Mouse (Mus musculus) midbrain, embryonic 12.5 days (tissue): Measurements from ENCODE around the gene Lrrc3b. TPM values are rescaled to one million over a fixed set of nuclear protein-coding genes. Genes with fewer than 3 reads are reported as not detected.

Experiments
- ATAC-seq: fragments of 200-750 bp; cut with Nextera tagmentation; 2 replicates; pipeline ENCODE4 v1.8.0; 2017; ENCODE audit warnings: low read depth, moderate TSS enrichment, moderate library complexity; ENCODE audit not compliant: low FRiP score
- H3K27ac ChIP-seq: fragments of 300-500 bp; sonication (generic); replicated peaks from 2 replicates; pipeline ENCODE4 v1.5.1; 2016; ENCODE audit warnings: mild to moderate bottlenecking
- H3K27me3 ChIP-seq: fragments of 300-500 bp; sonication (generic); 2 replicates; pipeline ENCODE4 v1.6.1; 2016; ENCODE audit warnings: mild to moderate bottlenecking
- H3K36me3 ChIP-seq: fragments of 300-500 bp; sonication (generic); 2 replicates; pipeline ENCODE4 v1.6.1; 2016
- H3K4me1 ChIP-seq: fragments of 300-500 bp; sonication (generic); 2 replicates; pipeline ENCODE4 v1.6.1; 2016
- H3K4me2 ChIP-seq: fragments of 300-500 bp; sonication (generic); replicated peaks from 2 replicates; pipeline ENCODE4 v1.6.1; 2016; ENCODE audit warnings: mild to moderate bottlenecking, moderate library complexity
- H3K4me3 ChIP-seq: fragments of 300-500 bp; sonication (generic); 2 replicates; pipeline ENCODE4 v1.5.1; 2016; ENCODE audit warnings: mild to moderate bottlenecking
- H3K9ac ChIP-seq: fragments of 300-500 bp; sonication (generic); replicated peaks from 2 replicates; pipeline ENCODE4 v1.6.1; 2016; ENCODE audit warnings: mild to moderate bottlenecking, moderate library complexity
- H3K9me3 ChIP-seq: fragments of 300-500 bp; sonication (generic); 2 replicates; pipeline ENCODE4 v1.6.1; 2016; ENCODE audit warnings: mild to moderate bottlenecking
- WGBS: fragments of 180-500 bp; shearing (Covaris S2); methylation state at CpG from one replicate; pipeline ENCODE4 v1.1.7; 2016; 5-methylcytosine and 5-hydroxymethylcytosine counted together
- polyA plus RNA-seq: library from polyadenylated mRNA; unstranded; fragments of >200 nt; fragmentation: Nextera tagmentation; extraction: Ambion mirVana; gene quantifications from 2 replicates; pipeline ENCODE4 v1.2.1, GENCODE M21; 2016

Lrrc3b gene
- polyA plus RNA-seq, 1 experiment from 2014 or later = 1.5 TPM

GRCm38 (mm10) chr14:15325872-15326271 is 112.9 kb downstream of the Lrrc3b start:
- no peaks in the 10 kb centered on the region for H3K9me3 ChIP-seq
- WGBS = 90% methylated on average over 1 of the region's 1 CpGs
- H3K4me1 ChIP-seq = no peaks in the 10 kb centered on the region
- no peak overlapping the region for H3K4me2 ChIP-seq
- no peak for ATAC-seq
- H3K27me3 ChIP-seq = no peaks in the 10 kb centered on the region
- no peak overlapping the region for H3K9ac ChIP-seq
- no peak overlapping the region for H3K27ac ChIP-seq
- H3K4me3 ChIP-seq = no peak overlapping the region
- no peaks in the 10 kb centered on the region for H3K36me3 ChIP-seq

DNA sequence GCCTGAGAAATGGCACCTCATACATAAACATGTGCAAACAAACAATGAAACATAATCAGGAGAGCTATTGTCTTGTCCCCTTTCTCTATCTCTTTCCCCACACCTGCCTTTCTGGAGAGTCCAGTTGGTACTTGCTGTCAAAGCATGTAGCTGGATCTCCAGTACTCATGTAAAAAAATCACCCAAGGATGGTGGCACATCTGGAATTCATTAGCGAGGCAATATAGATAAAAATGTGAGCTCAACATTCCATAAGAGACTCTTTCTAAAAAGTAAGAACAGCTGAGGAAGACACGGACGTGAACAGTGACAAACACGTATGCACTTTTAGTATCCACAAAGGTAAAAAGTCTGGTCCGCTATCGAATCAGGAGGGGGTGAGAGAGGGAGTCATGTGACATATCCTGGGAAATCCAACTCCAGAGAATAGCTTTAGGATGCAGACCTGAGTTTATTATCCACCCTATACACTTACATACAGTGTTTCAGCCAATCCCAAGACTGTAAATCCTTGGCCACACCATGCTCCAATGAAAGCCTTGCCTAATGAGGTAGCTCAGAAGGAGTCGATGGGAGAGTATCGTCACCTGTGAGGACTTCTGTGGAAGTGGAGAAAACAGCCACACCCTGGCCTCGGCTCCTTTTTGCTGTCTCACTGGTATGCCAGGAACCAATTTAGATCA is 116.2 kb downstream of the Lrrc3b start:
- ATAC-seq = no peak
- Histone ChIP-seq H3K9ac (no peak overlapping the region), H3K27me3 (no peaks in the 10 kb centered on the region), H3K27ac (no peak overlapping the region), H3K4me2 (no peak overlapping the region), H3K9me3 (no peaks in the 10 kb centered on the region), H3K4me3 (no peak overlapping the region), H3K4me1 (no peaks in the 10 kb centered on the region), H3K36me3 (no peaks in the 10 kb centered on the region)
- WGBS = 84% methylated on average over 9 of the region's 9 CpGs

DNA sequence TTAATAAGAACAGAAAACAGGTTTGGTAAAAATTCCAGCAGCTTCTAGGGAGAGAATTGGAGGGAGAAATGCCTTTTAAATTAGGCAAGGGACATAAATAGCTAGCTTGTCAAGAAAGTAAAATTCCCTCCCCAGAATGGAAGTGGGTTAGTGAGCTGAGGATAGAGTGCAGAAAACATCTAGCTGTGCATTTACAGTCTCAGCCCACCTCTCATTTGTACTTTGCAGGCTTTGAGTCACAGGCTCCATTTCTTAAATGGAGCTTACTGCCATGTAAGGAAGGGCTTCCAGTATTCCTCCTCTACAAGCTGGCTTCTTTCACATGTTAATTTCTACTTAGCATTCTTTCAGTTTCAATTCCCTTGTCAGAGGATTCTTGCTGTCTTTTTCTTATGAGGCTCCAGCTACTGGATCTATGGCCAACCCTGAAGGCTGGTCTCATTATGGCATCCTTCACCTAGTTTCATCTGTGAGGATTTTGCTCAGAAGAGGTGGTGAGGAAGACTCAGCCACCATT is 119.3 kb downstream of the Lrrc3b start:
- no peak for ATAC-seq
- Histone ChIP-seq H3K4me1 (no peaks in the 10 kb centered on the region), H3K27me3 (no peaks in the 10 kb centered on the region), H3K36me3 (no peaks in the 10 kb centered on the region), H3K9me3 (no peaks in the 10 kb centered on the region), H3K4me2 (no peak overlapping the region), H3K4me3 (no peak overlapping the region), H3K27ac (no peak overlapping the region), H3K9ac (no peak overlapping the region)

GRCm38 (mm10) chr14:15308576-15308975 is 130.2 kb downstream of the Lrrc3b start:
- no peaks in the 10 kb centered on the region for H3K36me3 ChIP-seq
- no peak overlapping the region for H3K27ac ChIP-seq
- H3K9ac ChIP-seq = no peak overlapping the region
- 73% methylated on average over 2 of the region's 2 CpGs for WGBS
- no peak overlapping the region for H3K4me3 ChIP-seq
- no peaks in the 10 kb centered on the region for H3K9me3 ChIP-seq
- H3K4me1 ChIP-seq = no peaks in the 10 kb centered on the region
- no peak overlapping the region for H3K4me2 ChIP-seq
- ATAC-seq = no peak
- no peaks in the 10 kb centered on the region for H3K27me3 ChIP-seq
